Mouse (Mus musculus) CH12.LX (cell line): ENCODE measurements around the gene Pax5. TPM values are rescaled to one million over a fixed set of nuclear protein-coding genes. Genes with fewer than 3 reads are reported as not detected.

Experiments
- DNase-seq: peaks from one replicate; pipeline ENCODE4 v3.0.0-alpha.2; 2013; ENCODE audit errors: extremely low read depth
- H3K27ac ChIP-seq: 2 replicates; pipeline ENCODE4 v1.5.1; 2012; ENCODE audit warnings: low read depth, mild to moderate bottlenecking, control low read depth, moderate library complexity; ENCODE audit not compliant: insufficient read depth
- H3K27me3 ChIP-seq: replicated peaks from 2 replicates; pipeline ENCODE3; 2012; ENCODE audit warnings: inconsistent platforms
- H3K36me3 ChIP-seq, 2 experiments: replicated peaks in 1 of 2; 2 replicates each; pipeline versions ENCODE3 to v1.6.1; 2012; ENCODE audit warnings: inconsistent platforms in 1 of 2, low read length in 1 of 2, mild to moderate bottlenecking in 1 of 2, mixed read lengths in 1 of 2, moderate library complexity in 1 of 2; ENCODE audit not compliant: control insufficient read depth in 1 of 2, insufficient read depth in 1 of 2
- H3K4me1 ChIP-seq, 2 experiments: 2 replicates each; pipeline ENCODE4 v1.6.1; 2012; ENCODE audit warnings: inconsistent platforms in 1 of 2, moderate library complexity in 1 of 2; ENCODE audit not compliant: insufficient read depth in 2 of 2, control insufficient read depth in 1 of 2
- H3K4me2 ChIP-seq: 2 replicates; pipeline ENCODE4 v1.6.1; 2012; ENCODE audit warnings: low read depth, mild to moderate bottlenecking, control low read depth; ENCODE audit not compliant: poor library complexity, insufficient read depth, severe bottlenecking
- H3K4me3 ChIP-seq, 3 experiments: fragments of 150-350 bp in 1 of 3; sonication (generic) in 1 of 3; replicated peaks in 1 of 3; 2 replicates each; pipeline versions ENCODE3 to v1.5.1; 2011 to 2012; ENCODE audit warnings: low read depth in 2 of 3, low read length in 2 of 3, mild to moderate bottlenecking in 2 of 3, moderate library complexity in 2 of 3, control low read depth in 1 of 3, improper control_type of control experiment in 1 of 3, inconsistent platforms in 1 of 3, mixed read lengths in 1 of 3; ENCODE audit not compliant: poor library complexity in 1 of 3
- H3K79me2 ChIP-seq: replicated peaks from 2 replicates; pipeline ENCODE4 v1.6.1; 2012; ENCODE audit warnings: mild to moderate bottlenecking, moderate library complexity; ENCODE audit not compliant: control insufficient read depth, poor library complexity, insufficient read depth, severe bottlenecking; ENCODE audit errors: extremely low read depth
- H3K9ac ChIP-seq: 2 replicates; pipeline ENCODE4 v1.6.1; 2012; ENCODE audit warnings: low read depth, mild to moderate bottlenecking, control low read depth, moderate library complexity; ENCODE audit not compliant: insufficient read depth
- H3K9me3 ChIP-seq: replicated peaks from 2 replicates; pipeline ENCODE3; 2012; ENCODE audit warnings: low read length, inconsistent platforms, mixed read lengths
- CHD2 ChIP-seq: IDR thresholded peaks from 2 replicates; pipeline ENCODE4 v1.6.1; 2011; ENCODE audit warnings: low read length, improper control_type of control experiment
- CTCF ChIP-seq, 2 experiments: IDR thresholded peaks in 1 of 2; conservative IDR thresholded peaks in 1 of 2; 2 replicates each; pipeline ENCODE4 v1.5.1; 2011 to 2012; ENCODE audit warnings: low read depth in 2 of 2, low read length in 2 of 2, improper control_type of control experiment in 1 of 2, inconsistent platforms in 1 of 2, mild to moderate bottlenecking in 1 of 2, moderate library complexity in 1 of 2
- E2F4 ChIP-seq: IDR thresholded peaks from 2 replicates; pipeline ENCODE4 v1.6.1; 2011; ENCODE audit warnings: low read depth, low read length, improper control_type of control experiment; ENCODE audit not compliant: insufficient replicate concordance
- EP300 ChIP-seq: IDR thresholded peaks from 2 replicates; pipeline ENCODE4 v1.6.1; 2011; ENCODE audit warnings: low read length, improper control_type of control experiment
- ETS1 ChIP-seq: conservative IDR thresholded peaks from 2 replicates; pipeline ENCODE4 v1.6.1; 2012; ENCODE audit warnings: low read depth, mild to moderate bottlenecking, inconsistent platforms, low read length, improper control_type of control experiment, moderate library complexity
- GABPA ChIP-seq: IDR thresholded peaks from 2 replicates; pipeline ENCODE4 v1.6.1; 2012; ENCODE audit warnings: low read depth, low read length, improper control_type of control experiment, inconsistent platforms; ENCODE audit not compliant: insufficient replicate concordance
- IRF4 ChIP-seq: IDR thresholded peaks from 2 replicates; pipeline ENCODE4 v1.6.1; 2014; ENCODE audit warnings: low read depth, mild to moderate bottlenecking, inconsistent platforms, low read length, improper control_type of control experiment
- JUN ChIP-seq: IDR thresholded peaks from 2 replicates; pipeline ENCODE4 v1.6.1; 2011; ENCODE audit warnings: low read depth, mild to moderate bottlenecking, low read length, improper control_type of control experiment, moderate library complexity; ENCODE audit not compliant: insufficient read depth
- KAT2A ChIP-seq: IDR thresholded peaks from 2 replicates; pipeline ENCODE4 v1.6.1; 2012; ENCODE audit warnings: low read length, improper control_type of control experiment, inconsistent platforms; ENCODE audit not compliant: insufficient replicate concordance
- MAFK ChIP-seq: IDR thresholded peaks from 2 replicates; pipeline ENCODE4 v1.6.1; 2011; ENCODE audit warnings: low read length, improper control_type of control experiment; ENCODE audit not compliant: insufficient replicate concordance
- MAX ChIP-seq: IDR thresholded peaks from 2 replicates; pipeline ENCODE4 v1.6.1; 2011; ENCODE audit warnings: low read length, improper control_type of control experiment
- MAZ ChIP-seq: IDR thresholded peaks from 2 replicates; pipeline ENCODE4 v1.6.1; 2012; ENCODE audit warnings: low read depth, mild to moderate bottlenecking, inconsistent platforms, low read length, improper control_type of control experiment, moderate library complexity
- MEF2A ChIP-seq: IDR thresholded peaks from 2 replicates; pipeline ENCODE4 v1.6.1; 2014; ENCODE audit warnings: low read depth, mild to moderate bottlenecking, inconsistent platforms, low read length, improper control_type of control experiment, borderline replicate concordance
- MXI1 ChIP-seq: IDR thresholded peaks from 2 replicates; pipeline ENCODE4 v1.6.1; 2011; ENCODE audit warnings: mild to moderate bottlenecking, low read depth, low read length, improper control_type of control experiment
- MYC ChIP-seq: IDR thresholded peaks from 2 replicates; pipeline ENCODE4 v1.6.1; 2011; ENCODE audit warnings: low read depth, mild to moderate bottlenecking, improper control_type of control experiment, low read length
- NELFE ChIP-seq: IDR thresholded peaks from 2 replicates; pipeline ENCODE4 v1.6.1; 2011; ENCODE audit warnings: low read depth, low read length, improper control_type of control experiment
- NRF1 ChIP-seq: IDR thresholded peaks from 2 replicates; pipeline ENCODE4 v1.6.1; 2014; ENCODE audit warnings: low read depth, mild to moderate bottlenecking, inconsistent platforms, low read length, improper control_type of control experiment, moderate library complexity
- PAX5 ChIP-seq: IDR thresholded peaks from 2 replicates; pipeline ENCODE4 v1.6.1; 2012; ENCODE audit warnings: low read length, inconsistent platforms, mixed read lengths
- POLR2A ChIP-seq: IDR thresholded peaks from 2 replicates; pipeline ENCODE4 v1.6.1; 2011; ENCODE audit warnings: low read depth, mild to moderate bottlenecking, improper control_type of control experiment, low read length
- RAD21 ChIP-seq: IDR thresholded peaks from 2 replicates; pipeline ENCODE4 v1.6.1; 2011; ENCODE audit warnings: low read depth, mild to moderate bottlenecking, low read length, improper control_type of control experiment, moderate library complexity
- RCOR1 ChIP-seq: conservative IDR thresholded peaks from 2 replicates; pipeline ENCODE4 v1.6.1; 2012; ENCODE audit warnings: low read depth, mild to moderate bottlenecking, inconsistent platforms, low read length, improper control_type of control experiment
- SIN3A ChIP-seq: IDR thresholded peaks from 2 replicates; pipeline ENCODE4 v1.6.1; 2012; ENCODE audit warnings: low read length, improper control_type of control experiment, inconsistent platforms
- TBP ChIP-seq: conservative IDR thresholded peaks from 2 replicates; pipeline ENCODE4 v1.6.1; 2011; ENCODE audit warnings: low read depth, low read length, improper control_type of control experiment
- TCF12 ChIP-seq: IDR thresholded peaks from 2 replicates; pipeline ENCODE4 v1.6.1; 2014; ENCODE audit warnings: low read depth, mild to moderate bottlenecking, inconsistent platforms, low read length, improper control_type of control experiment
- UBTF ChIP-seq: IDR thresholded peaks from 2 replicates; pipeline ENCODE4 v1.6.1; 2012; ENCODE audit warnings: low read depth, mild to moderate bottlenecking, inconsistent platforms, low read length, improper control_type of control experiment, moderate library complexity
- USF1 ChIP-seq: IDR thresholded peaks from 2 replicates; pipeline ENCODE4 v1.6.1; 2014; ENCODE audit warnings: low read depth, mild to moderate bottlenecking, inconsistent platforms, low read length, improper control_type of control experiment
- ZC3H11A ChIP-seq: IDR thresholded peaks from 2 replicates; pipeline ENCODE4 v1.6.1; 2012; ENCODE audit warnings: low read depth, mild to moderate bottlenecking, inconsistent platforms, low read length, improper control_type of control experiment
- ZKSCAN1 ChIP-seq: IDR thresholded peaks from 2 replicates; pipeline ENCODE4 v1.6.1; 2012; ENCODE audit warnings: low read depth, inconsistent platforms, low read length, improper control_type of control experiment, borderline replicate concordance
- ZNF384 ChIP-seq: IDR thresholded peaks from 2 replicates; pipeline ENCODE4 v1.6.1; 2012; ENCODE audit warnings: low read depth, low read length, improper control_type of control experiment, inconsistent platforms
- dilution Hi-C: fragments of 300-500 bp; cut with MboI; formaldehyde crosslinking; loops from 2 replicates; pipeline ENCODE4 v1.14.3; 2020; ENCODE audit warnings: low sequenced_read_pairs; ENCODE audit not compliant: extremely low pct_unique_long_range_greater_than_20kb, extremely low pct_ligation_motif_present
- in situ Hi-C: fragments of 300-500 bp; cut with MboI; formaldehyde crosslinking; loops from 3 replicates; pipeline ENCODE4 v1.14.3; 2019; ENCODE audit warnings: low sequenced_read_pairs, low pct_ligation_motif_present, low pct_unique_long_range_greater_than_20kb, mixed read lengths
- polyA plus RNA-seq: library from polyadenylated mRNA; unstranded; fragments of >175 nt; gene quantifications from 2 replicates; pipeline ENCODE4 v1.2.1, GENCODE M21; 2012; ENCODE audit warnings: low read depth; ENCODE audit not compliant: insufficient read length
- total RNA-seq, 2 experiments: library from RNA; depleted of rRNA; stranded (reverse); fragments of 300-350 nt in 1 of 2; fragments of >200 nt in 1 of 2; gene quantifications; 2 replicates each; pipeline ENCODE4 v1.2.3; 2012 to 2014

The Pax5 gene
- total and polyA plus RNA-seq, 3 experiments: 13.5 to 57.4 (median 21.8) TPM

GRCm38 (mm10) chr4:44633694-44634524, 76.4 kb downstream of the Pax5 start:
- no peak for DNase-seq
- Histone ChIP-seq H3K4me1 (peaks cover 24 to 68% of the 10 kb centered on the region in 2 experiments), H3K9ac (no peak overlapping the region), H3K4me2 (no peak overlapping the region), H3K27me3 (no peaks in the 10 kb centered on the region), H3K27ac (no peak overlapping the region), H3K36me3 (peaks cover 19 to 93% of the 10 kb centered on the region in 2 experiments), H3K4me3 (no peak overlapping the region), H3K9me3 (peaks cover 6% of the 10 kb centered on the region), H3K79me2 (no peaks in the 10 kb centered on the region)
- in situ Hi-C loops: no loop called here
- TF ChIP-seq E2F4 (no peak), ZNF384 (no peak), RCOR1 (no peak), TBP (no peak), USF1 (no peak), KAT2A (no peak), TCF12 (no peak), NRF1 (no peak), POLR2A (no peak), SIN3A (no peak)
- dilution Hi-C loops: no loop called here

- in situ Hi-C loops (no loop called here), dilution Hi-C loops (no loop called here)
- peaks cover 10 to 78% of the 10 kb centered on the region in 2 experiments for H3K36me3 ChIP-seq
- H3K9ac ChIP-seq: no peak overlapping the region
- no peaks in the 10 kb centered on the region for H3K9me3 ChIP-seq
- no peak overlapping the region for H3K4me3 ChIP-seq
- no peaks in the 10 kb centered on the region for H3K79me2 ChIP-seq
- H3K27ac ChIP-seq: peak overlapping the region; percentile 27; the same call in 1 of the 2 replicates
- peaks cover 38 to 95% of the 10 kb centered on the region in 2 experiments for H3K4me1 ChIP-seq
- no peaks in the 10 kb centered on the region for H3K27me3 ChIP-seq
- H3K4me2 ChIP-seq: peak overlapping the region; percentile 3; the same call in 1 of the 2 replicates
- peak; percentile 76 for DNase-seq
- no peak for TF ChIP-seq CHD2
- peak; percentile 89 for TF ChIP-seq ETS1
- TF ChIP-seq ZC3H11A: no peak
- TF ChIP-seq USF1: no peak
- TF ChIP-seq CTCF (conservative IDR thresholded peaks at IDR 0.05 in 1 of 2, IDR thresholded peaks at IDR 0.05 in 1 of 2; ENCODE audit: low read depth in 2 of 2, low read length in 2 of 2): peak in 1 of 2 experiments; percentile 50; a peak in 2 of 4 replicates
- no peak for TF ChIP-seq ZKSCAN1
- TF ChIP-seq JUN: no peak
- no peak for TF ChIP-seq TBP
- no peak for TF ChIP-seq GABPA
- no peak for TF ChIP-seq NELFE
- peak; percentile 76; the same call in 1 of the 2 replicates for TF ChIP-seq SIN3A
- no peak for TF ChIP-seq E2F4
- TF ChIP-seq MAZ: peak; percentile 62; the same call in 1 of the 2 replicates
- TF ChIP-seq EP300: peak; percentile 29; the same call in 1 of the 2 replicates
- TF ChIP-seq POLR2A: no peak
- peak; percentile 30 for TF ChIP-seq RAD21
- peak; percentile 77 for TF ChIP-seq IRF4
- no peak for TF ChIP-seq ZNF384
- peak; percentile 54; the same call in 1 of the 2 replicates for TF ChIP-seq MYC
- peak; percentile 63; the same call in 1 of the 2 replicates for TF ChIP-seq MXI1
- peak; percentile 75 for TF ChIP-seq TCF12
- TF ChIP-seq KAT2A: no peak
- peak; percentile 60 for TF ChIP-seq MAX
- TF ChIP-seq MEF2A: peak; percentile 59
- no peak for TF ChIP-seq PAX5
- no peak for TF ChIP-seq MAFK
- no peak for TF ChIP-seq UBTF
Observed at GRCm38 (mm10) chr4:44630059-44630458, 80.2 kb downstream of the Pax5 start.
